Mouse (Mus musculus): Measurements from ENCODE around the gene Snrnp27. TPM values are rescaled to one million over a fixed set of nuclear protein-coding genes. Genes with fewer than 3 reads are reported as not detected.

Snrnp27 gene
- polyA plus RNA-seq, 1 experiment from 2014 or later, result 86.4 TPM

DNA sequence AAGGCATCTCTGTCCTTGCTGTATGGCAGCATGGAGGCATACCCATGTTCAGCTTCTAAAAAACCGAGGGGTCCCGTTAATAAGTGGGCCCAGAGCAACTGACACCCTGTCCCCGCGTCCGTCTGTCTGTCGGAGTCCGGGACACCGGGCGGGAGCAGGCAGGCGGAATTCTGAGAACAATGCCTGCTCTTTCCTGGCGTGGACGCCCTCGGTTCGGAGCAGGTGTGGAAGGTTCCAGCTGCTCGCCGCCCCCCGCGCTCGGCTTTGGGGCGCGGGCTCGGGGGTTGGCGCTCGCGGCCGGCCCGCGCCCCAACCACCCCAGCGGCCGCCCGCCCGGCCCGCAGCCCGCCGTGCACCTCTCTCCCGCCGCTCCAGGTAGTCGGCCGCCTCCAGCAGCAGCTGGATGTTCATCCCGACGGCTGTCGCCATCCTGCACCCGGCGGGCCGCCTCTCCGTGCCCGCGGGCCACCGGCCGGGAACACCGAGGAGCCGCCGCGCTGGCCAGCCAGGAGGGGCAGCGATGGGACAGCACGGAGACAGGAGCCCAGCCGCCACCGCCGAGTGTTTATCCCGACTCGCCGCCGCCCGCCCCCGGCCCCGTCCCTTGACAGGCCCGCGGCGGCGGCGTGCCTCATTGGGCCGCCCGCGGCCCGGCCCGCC lies 15.6 kb downstream of the Snrnp27 start, which contains the start of gene Mxd1:
Gene Mxd1, minus strand, starts transcription at position 582 of the 660 bp plus-strand sequence.
- Histone ChIP-seq H3K9me3 (ENCODE audit: control insufficient read depth) (no peaks in the 10 kb centered on the region), H3K27ac (ENCODE audit: low read depth, low read length) (peak within 1 kb of the TSS; percentile 47), H3K4me2 (replicated peaks; ENCODE audit: low read depth) (peak within 1 kb of the TSS; percentile 82), H3K9ac (ENCODE audit: low read depth, low read length) (peak within 1 kb of the TSS; percentile 87), H3K36me3 (ENCODE audit: control insufficient read depth, insufficient read depth) (peaks cover 25% of the 10 kb centered on the region), H3K4me1 (replicated peaks; ENCODE audit: control insufficient read depth, insufficient read depth, low read length) (no peaks in the 10 kb centered on the region), H3K27me3 (replicated peaks; ENCODE audit: control insufficient read depth, insufficient read depth, low read length) (no peaks in the 10 kb centered on the region), H3K4me3 (ENCODE audit: low read depth, low read length) (peak within 1 kb of the TSS; percentile 96)
- no peak for ATAC-seq
- 0 out of 2 replicates have a peak, but pooled peaks have one; percentile 12 for TF ChIP-seq CTCF (IDR thresholded peaks at IDR 0.05; ENCODE audit: low read depth)
- WGBS, result under 1% methylated on average over 67 of the region's 76 CpGs

GRCm38 (mm10) chr6:86667061-86667460 lies 17.3 kb downstream of the Snrnp27 start:
- no peaks in the 10 kb centered on the region for H3K4me1 ChIP-seq (replicated peaks; ENCODE audit: control insufficient read depth, insufficient read depth, low read length)
- H3K27ac ChIP-seq (ENCODE audit: low read depth, low read length), result no peak overlapping the region
- peak overlapping the region; percentile 96; the same call in 1 of the 2 replicates for H3K4me3 ChIP-seq (ENCODE audit: low read depth, low read length)
- H3K27me3 ChIP-seq (replicated peaks; ENCODE audit: control insufficient read depth, insufficient read depth, low read length), result no peaks in the 10 kb centered on the region
- TF ChIP-seq CTCF (IDR thresholded peaks at IDR 0.05; ENCODE audit: low read depth), result no peak
- no peaks in the 10 kb centered on the region for H3K9me3 ChIP-seq (ENCODE audit: control insufficient read depth)
- no peak overlapping the region for H3K9ac ChIP-seq (ENCODE audit: low read depth, low read length)
- no peak for ATAC-seq
- 86% methylated on average over 10 of the region's 10 CpGs for WGBS
- peaks cover 37% of the 10 kb centered on the region for H3K36me3 ChIP-seq (ENCODE audit: control insufficient read depth, insufficient read depth)
- H3K4me2 ChIP-seq (replicated peaks; ENCODE audit: low read depth), result peak overlapping the region; percentile 82

GRCm38 (mm10) chr6:86665560-86666307 lies 18.6 kb downstream of the Snrnp27 start:
- H3K4me2 ChIP-seq (replicated peaks; ENCODE audit: low read depth), result peak overlapping the region; percentile 82
- no peak for TF ChIP-seq CTCF (IDR thresholded peaks at IDR 0.05; ENCODE audit: low read depth)

DNA sequence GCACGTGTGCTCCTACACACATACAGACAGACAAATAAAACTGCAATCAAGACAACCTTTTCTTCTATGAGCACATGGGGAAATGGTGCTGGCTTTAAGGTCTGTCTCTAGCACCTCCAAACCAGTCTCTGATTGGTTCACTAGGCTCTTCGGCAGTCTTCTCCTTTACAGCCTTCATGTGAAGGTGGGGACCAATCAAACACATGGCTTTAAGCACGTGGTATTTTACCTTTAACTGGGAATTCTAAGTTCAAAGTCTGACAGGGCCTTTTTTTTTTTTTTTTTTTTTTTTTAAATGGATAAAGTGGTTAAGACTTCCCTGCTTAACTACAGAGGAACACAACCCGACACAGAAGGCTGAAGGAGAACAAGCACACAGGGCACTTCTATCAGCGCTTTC lies 19.2 kb downstream of the Snrnp27 start:
- no peak for ATAC-seq
- Histone ChIP-seq H3K4me2 (replicated peaks; ENCODE audit: low read depth) (peak overlapping the region; percentile 82; the same call in 1 of the 2 replicates), H3K36me3 (ENCODE audit: control insufficient read depth, insufficient read depth) (peaks cover 47% of the 10 kb centered on the region), H3K4me1 (replicated peaks; ENCODE audit: control insufficient read depth, insufficient read depth, low read length) (no peaks in the 10 kb centered on the region), H3K27me3 (replicated peaks; ENCODE audit: control insufficient read depth, insufficient read depth, low read length) (no peaks in the 10 kb centered on the region), H3K9me3 (ENCODE audit: control insufficient read depth) (no peaks in the 10 kb centered on the region), H3K9ac (ENCODE audit: low read depth, low read length) (no peak overlapping the region), H3K27ac (ENCODE audit: low read depth, low read length) (no peak overlapping the region), H3K4me3 (ENCODE audit: low read depth, low read length) (no peak overlapping the region; the same call in 1 of the 2 replicates)
- 49% methylated on average over 5 of the region's 5 CpGs for WGBS
- no peak for TF ChIP-seq CTCF (IDR thresholded peaks at IDR 0.05; ENCODE audit: low read depth)

More at GRCm38 (mm10) chr6:86665560-86666307, 18.6 kb downstream of the Snrnp27 start:
- 49% methylated on average over 17 of the region's 17 CpGs for WGBS
- Histone ChIP-seq H3K27ac (ENCODE audit: low read depth, low read length) (peak overlapping the region; percentile 29; the same call in 1 of the 2 replicates), H3K9ac (ENCODE audit: low read depth, low read length) (no peak overlapping the region), H3K4me3 (ENCODE audit: low read depth, low read length) (no peak overlapping the region; the same call in 1 of the 2 replicates), H3K9me3 (ENCODE audit: control insufficient read depth) (no peaks in the 10 kb centered on the region), H3K27me3 (replicated peaks; ENCODE audit: control insufficient read depth, insufficient read depth, low read length) (no peaks in the 10 kb centered on the region), H3K4me1 (replicated peaks; ENCODE audit: control insufficient read depth, insufficient read depth, low read length) (no peaks in the 10 kb centered on the region), H3K36me3 (ENCODE audit: control insufficient read depth, insufficient read depth) (peaks cover 43% of the 10 kb centered on the region)
- no peak for ATAC-seq

GRCm38 (mm10) chr6:86660161-86660877 lies 24.0 kb downstream of the Snrnp27 start:
- H3K27me3 ChIP-seq (replicated peaks; ENCODE audit: control insufficient read depth, insufficient read depth, low read length), result no peaks in the 10 kb centered on the region
- H3K9me3 ChIP-seq (ENCODE audit: control insufficient read depth), result no peaks in the 10 kb centered on the region
- TF ChIP-seq CTCF (IDR thresholded peaks at IDR 0.05; ENCODE audit: low read depth), result no peak
- no peak overlapping the region for H3K4me3 ChIP-seq (ENCODE audit: low read depth, low read length)
- no peak for ATAC-seq
- no peak overlapping the region for H3K9ac ChIP-seq (ENCODE audit: low read depth, low read length)
- 0 out of 2 replicates have a peak, but pooled peaks cover 2% of the 10 kb centered on the region for H3K4me1 ChIP-seq (replicated peaks; ENCODE audit: control insufficient read depth, insufficient read depth, low read length)
- peaks cover 68% of the 10 kb centered on the region for H3K36me3 ChIP-seq (ENCODE audit: control insufficient read depth, insufficient read depth)
- H3K4me2 ChIP-seq (replicated peaks; ENCODE audit: low read depth), result no peak overlapping the region
- 70% methylated on average over 9 of the region's 9 CpGs for WGBS
- peak overlapping the region; percentile 35; the same call in 1 of the 2 replicates for H3K27ac ChIP-seq (ENCODE audit: low read depth, low read length)

DNA sequence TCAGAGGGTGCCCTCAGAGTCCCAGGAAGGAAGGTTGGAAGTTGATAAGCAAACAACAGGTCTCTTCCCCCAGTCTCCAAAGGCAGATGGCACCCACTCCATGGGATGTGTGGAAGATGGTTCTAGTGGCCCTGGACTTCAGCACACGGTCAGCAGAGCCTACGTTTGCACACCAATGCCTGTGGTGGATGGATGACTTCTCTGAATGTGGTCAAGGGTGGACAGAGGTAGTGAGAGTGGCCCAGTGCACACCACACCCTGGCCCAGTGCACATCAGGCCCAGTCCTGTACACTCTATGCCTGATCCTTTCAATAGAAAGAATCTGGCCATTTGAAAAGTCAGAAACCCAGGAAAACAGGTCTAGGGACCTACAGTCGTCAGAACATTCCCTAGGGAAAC lies 25.8 kb downstream of the Snrnp27 start:
- ATAC-seq, result no peak
- peaks cover 61% of the 10 kb centered on the region for H3K36me3 ChIP-seq (ENCODE audit: control insufficient read depth, insufficient read depth)
- H3K4me1 ChIP-seq (replicated peaks; ENCODE audit: control insufficient read depth, insufficient read depth, low read length), result 0 out of 2 replicates have a peak, but pooled peaks cover 7% of the 10 kb centered on the region
- H3K4me3 ChIP-seq (ENCODE audit: low read depth, low read length), result no peak overlapping the region
- H3K27ac ChIP-seq (ENCODE audit: low read depth, low read length), result no peak overlapping the region
- 81% methylated on average over 3 of the region's 3 CpGs for WGBS
- no peak for TF ChIP-seq CTCF (IDR thresholded peaks at IDR 0.05; ENCODE audit: low read depth)
- no peaks in the 10 kb centered on the region for H3K27me3 ChIP-seq (replicated peaks; ENCODE audit: control insufficient read depth, insufficient read depth, low read length)
- H3K9me3 ChIP-seq (ENCODE audit: control insufficient read depth), result no peaks in the 10 kb centered on the region
- H3K4me2 ChIP-seq (replicated peaks; ENCODE audit: low read depth), result no peak overlapping the region
- no peak overlapping the region for H3K9ac ChIP-seq (ENCODE audit: low read depth, low read length)

Measured in intestine, postnatal 0 days (tissue).